Mouse (Mus musculus): Measurements from ENCODE around the gene Agtr1b. TPM values are rescaled to one million over a fixed set of nuclear protein-coding genes. Genes with fewer than 3 reads are reported as not detected.

The Agtr1b gene
- polyA plus RNA-seq, 1 experiment = 0.08 TPM

- H3K27me3 ChIP-seq (ENCODE audit: control insufficient read depth, insufficient read depth, low read length) = no peaks in the 10 kb centered on the region
- no peak for DNase-seq
- H3K4me3 ChIP-seq (replicated peaks; ENCODE audit: insufficient read depth, low read depth, low read length) = no peak overlapping the region
- no peak overlapping the region for H3K27ac ChIP-seq (ENCODE audit: insufficient read depth, low read length)
- no peaks in the 10 kb centered on the region for H3K4me1 ChIP-seq (ENCODE audit: control insufficient read depth, insufficient read depth, low read length)
- TF ChIP-seq CTCF (IDR thresholded peaks at IDR 0.05; ENCODE audit: borderline replicate concordance, insufficient read depth, low read depth, low read length) (no peak), POLR2A (IDR thresholded peaks at IDR 0.05; ENCODE audit: borderline replicate concordance, insufficient read depth, low read length) (no peak)
- whole genome bisulfite sequencing = 56% methylated on average over 2 of the region's 2 CpGs
Measured at GRCm38 (mm10) chr3:20304758-20305352, 62.1 kb downstream of the Agtr1b start.

GRCm38 (mm10) chr3:20295546-20295945 lies 71.4 kb downstream of the Agtr1b start:
- no peak for DNase-seq
- Histone ChIP-seq H3K4me1 (ENCODE audit: control insufficient read depth, insufficient read depth, low read length) (no peaks in the 10 kb centered on the region), H3K27ac (ENCODE audit: insufficient read depth, low read length) (no peak overlapping the region), H3K27me3 (ENCODE audit: control insufficient read depth, insufficient read depth, low read length) (no peaks in the 10 kb centered on the region), H3K4me3 (replicated peaks; ENCODE audit: insufficient read depth, low read depth, low read length) (no peak overlapping the region)
- TF ChIP-seq CTCF (IDR thresholded peaks at IDR 0.05; ENCODE audit: borderline replicate concordance, insufficient read depth, low read depth, low read length) (no peak), POLR2A (IDR thresholded peaks at IDR 0.05; ENCODE audit: borderline replicate concordance, insufficient read depth, low read length) (no peak)
- 81% methylated on average over 3 of the region's 3 CpGs for WGBS

- Histone ChIP-seq H3K27ac (ENCODE audit: insufficient read depth, low read length) (no peak overlapping the region), H3K4me1 (ENCODE audit: control insufficient read depth, insufficient read depth, low read length) (no peaks in the 10 kb centered on the region), H3K27me3 (ENCODE audit: control insufficient read depth, insufficient read depth, low read length) (no peaks in the 10 kb centered on the region), H3K4me3 (replicated peaks; ENCODE audit: insufficient read depth, low read depth, low read length) (no peak overlapping the region)
- no peak for DNase-seq
- no peak for TF ChIP-seq CTCF (IDR thresholded peaks at IDR 0.05; ENCODE audit: borderline replicate concordance, insufficient read depth, low read depth, low read length)
- no peak for TF ChIP-seq POLR2A (IDR thresholded peaks at IDR 0.05; ENCODE audit: borderline replicate concordance, insufficient read depth, low read length)
- WGBS = 74% methylated on average over 9 of the region's 9 CpGs
Measured at GRCm38 (mm10) chr3:20294542-20295348, 72.2 kb downstream of the Agtr1b start.

GRCm38 (mm10) chr3:20291370-20291769 lies 75.6 kb downstream of the Agtr1b start:
- no peak for DNase-seq
- TF ChIP-seq POLR2A (IDR thresholded peaks at IDR 0.05; ENCODE audit: borderline replicate concordance, insufficient read depth, low read length) (no peak), CTCF (IDR thresholded peaks at IDR 0.05; ENCODE audit: borderline replicate concordance, insufficient read depth, low read depth, low read length) (no peak)
- H3K27me3 ChIP-seq (ENCODE audit: control insufficient read depth, insufficient read depth, low read length) = no peaks in the 10 kb centered on the region
- no peak overlapping the region for H3K27ac ChIP-seq (ENCODE audit: insufficient read depth, low read length)
- no peak overlapping the region for H3K4me3 ChIP-seq (replicated peaks; ENCODE audit: insufficient read depth, low read depth, low read length)
- no peaks in the 10 kb centered on the region for H3K4me1 ChIP-seq (ENCODE audit: control insufficient read depth, insufficient read depth, low read length)

GRCm38 (mm10) chr3:20288761-20289160 lies 78.2 kb downstream of the Agtr1b start:
- no peaks in the 10 kb centered on the region for H3K4me1 ChIP-seq (ENCODE audit: control insufficient read depth, insufficient read depth, low read length)
- no peak for DNase-seq
- no peak overlapping the region for H3K27ac ChIP-seq (ENCODE audit: insufficient read depth, low read length)
- H3K27me3 ChIP-seq (ENCODE audit: control insufficient read depth, insufficient read depth, low read length) = no peaks in the 10 kb centered on the region
- WGBS = 92% methylated on average over 2 of the region's 2 CpGs
- TF ChIP-seq CTCF (IDR thresholded peaks at IDR 0.05; ENCODE audit: borderline replicate concordance, insufficient read depth, low read depth, low read length) (no peak), POLR2A (IDR thresholded peaks at IDR 0.05; ENCODE audit: borderline replicate concordance, insufficient read depth, low read length) (no peak)
- H3K4me3 ChIP-seq (replicated peaks; ENCODE audit: insufficient read depth, low read depth, low read length) = no peak overlapping the region

- no peak overlapping the region for H3K27ac ChIP-seq (ENCODE audit: insufficient read depth, low read length)
- 44% methylated on average over 1 of the region's 1 CpGs for WGBS
- no peaks in the 10 kb centered on the region for H3K27me3 ChIP-seq (ENCODE audit: control insufficient read depth, insufficient read depth, low read length)
- DNase-seq = no peak
- no peaks in the 10 kb centered on the region for H3K4me1 ChIP-seq (ENCODE audit: control insufficient read depth, insufficient read depth, low read length)
- H3K4me3 ChIP-seq (replicated peaks; ENCODE audit: insufficient read depth, low read depth, low read length) = no peak overlapping the region
- TF ChIP-seq CTCF (IDR thresholded peaks at IDR 0.05; ENCODE audit: borderline replicate concordance, insufficient read depth, low read depth, low read length) = no peak
- no peak for TF ChIP-seq POLR2A (IDR thresholded peaks at IDR 0.05; ENCODE audit: borderline replicate concordance, insufficient read depth, low read length)
Measured at GRCm38 (mm10) chr3:20281796-20282195, 85.2 kb downstream of the Agtr1b start.

- Histone ChIP-seq H3K27ac (ENCODE audit: insufficient read depth, low read length) (no peak within 1 kb of the TSS), H3K27me3 (ENCODE audit: control insufficient read depth, insufficient read depth, low read length) (no peaks in the 10 kb centered on the region), H3K4me3 (replicated peaks; ENCODE audit: insufficient read depth, low read depth, low read length) (no peak within 1 kb of the TSS), H3K4me1 (ENCODE audit: control insufficient read depth, insufficient read depth, low read length) (no peaks in the 10 kb centered on the region)
- 88% methylated on average over 3 of the region's 3 CpGs for WGBS
- TF ChIP-seq POLR2A (IDR thresholded peaks at IDR 0.05; ENCODE audit: borderline replicate concordance, insufficient read depth, low read length) (no peak), CTCF (IDR thresholded peaks at IDR 0.05; ENCODE audit: borderline replicate concordance, insufficient read depth, low read depth, low read length) (no peak)
- DNase-seq = no peak
Measured at GRCm38 (mm10) chr3:20275633-20276032, 91.3 kb downstream of the Agtr1b start, which contains the start of gene Cpb1. Gene Cpb1, minus strand, starts transcription at chr3:20275733.

Other genes with a start within 250 kb of the Agtr1b start
- 34.7 and 36.0 TPM in 2 replicates for gene Gyg, start 211.9 kb downstream of the Agtr1b start, polyA plus RNA-seq (2012; rRNA removed)
- gene Cpa3, start 125.0 kb downstream of the Agtr1b start, polyA plus RNA-seq (2012; rRNA removed) = 0.06 TPM in 1 of 2 replicates, not detected in the other
- gene Cpb1, start 91.4 kb downstream of the Agtr1b start, polyA plus RNA-seq (2012; rRNA removed) = 0.03 TPM in 1 of 2 replicates, not detected in the other

All from cerebellum, adult 2 months (tissue).